Mouse (Mus musculus): ENCODE measurements around the gene Tcl1b4.
"Not testable (repeated sequence)": the region's sequence is repeated elsewhere in the genome, so short reads cannot be mapped to it uniquely, and the experiment has no call there.

Gene Tcl1b4

DNA sequence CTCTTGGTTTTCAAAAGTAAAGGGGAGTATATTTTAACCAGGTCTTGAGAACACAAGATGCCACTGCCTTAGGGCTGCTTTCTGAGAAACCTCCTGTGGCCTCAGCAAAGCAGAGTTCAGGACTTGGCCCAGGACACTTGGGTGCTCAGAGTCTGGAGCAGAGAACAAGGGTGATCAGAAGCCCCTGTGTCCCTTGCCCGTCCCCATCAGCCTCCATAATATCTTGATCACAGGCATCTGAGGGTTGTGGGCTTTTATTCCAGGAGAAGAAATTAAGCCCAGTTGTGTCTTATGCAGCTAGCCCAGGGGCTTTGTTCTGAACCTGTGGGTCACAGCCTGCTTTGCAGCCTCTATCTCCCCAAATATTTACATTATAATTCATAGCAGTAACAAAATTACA is at the start of gene Tcl1b4:
Gene Tcl1b4 (plus strand): TSS at position 301 of the 400 bp plus-strand sequence.
- DNase-seq (ENCODE audit: low read depth, low spot score), result not testable (repeated sequence)

GRCm38 (mm10) chr12:105155286-105155685 is 46.5 kb upstream of the Tcl1b4 start:
- not testable (repeated sequence) for DNase-seq (ENCODE audit: low read depth, low spot score)

DNA sequence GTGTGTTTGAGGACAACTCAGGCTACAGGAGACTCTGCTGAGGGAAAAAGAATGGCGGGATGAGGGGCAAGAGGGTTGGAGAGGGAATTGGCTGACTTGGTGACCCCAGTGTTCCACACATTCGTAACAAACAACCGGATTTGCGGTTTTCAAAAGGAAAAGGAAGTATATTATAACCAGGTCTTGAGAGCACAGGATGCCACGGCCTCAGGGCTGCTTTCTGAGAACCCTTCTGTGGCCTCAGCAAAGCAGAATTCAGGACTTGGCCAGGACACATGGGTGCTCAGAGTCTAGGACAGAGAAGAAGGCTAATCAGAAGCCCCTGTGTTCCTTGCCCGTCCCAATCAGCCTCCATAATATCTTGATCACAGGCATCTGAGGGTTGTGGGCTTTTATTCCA is 42.9 kb upstream of the Tcl1b4 start:
- no peak for DNase-seq (ENCODE audit: low read depth, low spot score)

- DNase-seq (ENCODE audit: low read depth, low spot score), result no peak
These were observed 42.4 kb upstream of the Tcl1b4 start, which contains the start of gene Tcl1b1 for GRCm38 (mm10) chr12:105159390-105159789. Gene Tcl1b1, plus strand, starts transcription at chr12:105159690.

GRCm38 (mm10) chr12:105166734-105167133 is 35.0 kb upstream of the Tcl1b4 start:
- no peak for DNase-seq (ENCODE audit: low read depth, low spot score)

- DNase-seq (ENCODE audit: low read depth, low spot score), result no peak
These were observed 28.4 kb upstream of the Tcl1b4 start for GRCm38 (mm10) chr12:105173366-105173765.

- DNase-seq (ENCODE audit: low read depth, low spot score), result not testable (repeated sequence)
These were observed 27.4 kb upstream of the Tcl1b4 start for GRCm38 (mm10) chr12:105174318-105174717.

GRCm38 (mm10) chr12:105176044-105176443 is 25.7 kb upstream of the Tcl1b4 start, which contains the start of gene Tcl1b5:
Gene Tcl1b5, plus strand, starts transcription at chr12:105176344.
- not testable (repeated sequence) for DNase-seq (ENCODE audit: low read depth, low spot score)

- DNase-seq (ENCODE audit: low read depth, low spot score), result not testable (repeated sequence)
These were observed 20.6 kb upstream of the Tcl1b4 start for GRCm38 (mm10) chr12:105181040-105181644.

DNA sequence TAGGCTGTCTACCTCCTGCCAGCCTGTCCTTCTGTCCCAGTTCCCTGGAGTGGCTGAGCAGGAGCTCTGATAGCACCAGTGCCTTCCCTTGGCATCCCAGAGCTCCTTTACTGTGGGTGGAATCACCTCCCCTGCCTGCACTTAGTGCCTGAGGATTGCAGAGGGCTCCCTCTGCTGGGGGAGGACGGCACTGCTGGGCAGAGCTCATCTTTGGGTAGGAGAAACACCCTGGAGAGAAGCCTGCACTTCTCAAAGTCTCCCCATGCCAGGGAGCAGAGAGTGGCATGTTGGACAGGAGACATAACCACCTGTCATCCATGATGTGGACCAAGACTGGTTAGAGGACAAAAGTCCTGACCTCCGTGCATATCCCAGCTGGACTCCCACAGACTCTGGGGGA is 12.8 kb upstream of the Tcl1b4 start:
- DNase-seq (ENCODE audit: low read depth, low spot score), result not testable (repeated sequence)

DNA sequence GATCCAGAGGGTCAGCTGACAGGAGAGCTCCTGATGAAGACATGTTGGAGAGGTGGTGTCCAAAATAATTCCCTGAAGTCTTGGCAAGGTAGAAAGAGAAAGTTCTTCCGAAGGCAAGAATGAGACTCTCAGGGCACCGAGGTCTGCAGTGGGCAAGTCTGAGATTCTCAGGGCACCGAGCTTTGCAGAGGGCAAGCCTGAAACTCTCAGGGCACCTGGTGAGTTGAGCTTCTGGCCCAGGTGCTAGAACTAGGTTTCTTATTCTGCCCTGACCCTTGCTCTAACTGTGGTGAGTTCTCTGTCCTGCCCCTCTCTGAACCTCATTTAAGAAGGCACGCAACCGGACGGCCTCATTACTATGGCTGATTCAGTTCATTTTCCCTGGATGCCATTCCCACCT is 11.0 kb upstream of the Tcl1b4 start, which contains the start of gene Tcl1b3:
Gene Tcl1b3 (plus strand): TSS at position 301 of the 400 bp plus-strand sequence.
- DNase-seq (ENCODE audit: low read depth, low spot score), result not testable (repeated sequence)

DNA sequence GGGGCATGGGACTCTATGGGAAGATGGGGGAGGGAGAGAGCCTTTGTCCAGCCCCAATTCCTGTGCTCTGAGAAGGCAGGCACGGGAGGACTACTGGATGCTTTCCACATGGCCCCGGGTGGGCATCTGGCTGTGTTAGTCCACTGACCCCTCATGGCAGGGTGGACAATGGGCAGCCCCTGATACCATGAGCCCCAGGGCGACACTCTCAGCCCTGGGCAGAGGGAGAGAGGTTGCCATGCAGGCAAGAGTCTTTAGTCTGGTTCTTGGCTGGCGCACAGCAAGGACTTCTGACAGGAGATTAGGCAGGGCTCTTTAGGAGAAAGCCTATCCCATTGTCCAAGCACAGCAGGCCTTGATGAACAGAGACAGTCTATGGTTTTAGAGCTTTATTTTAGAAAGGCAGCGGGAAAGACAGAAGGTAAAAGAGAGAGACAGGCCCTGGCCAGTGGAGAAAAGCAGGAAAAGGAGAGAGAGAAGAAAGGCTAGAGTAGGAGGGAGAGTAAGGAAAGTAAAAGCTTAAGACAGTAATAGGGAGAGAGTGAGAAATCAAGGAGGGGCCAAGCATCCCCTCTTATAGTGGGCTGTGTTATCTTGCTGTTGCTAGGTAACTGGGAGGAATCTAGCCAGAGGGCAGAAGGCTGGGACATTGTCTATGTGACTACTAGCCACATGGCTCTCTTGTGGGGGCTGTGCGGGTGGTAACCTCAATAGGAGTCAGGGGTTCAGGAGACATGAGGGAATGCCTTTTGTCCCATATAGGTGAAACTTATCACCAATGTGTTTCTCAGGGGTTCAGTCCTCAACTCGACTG is 1.9 kb upstream of the Tcl1b4 start:
- DNase-seq (ENCODE audit: low read depth, low spot score), result not testable (repeated sequence)

- DNase-seq (ENCODE audit: low read depth, low spot score), result no peak
These were observed 5.3 kb downstream of the Tcl1b4 start for GRCm38 (mm10) chr12:105207071-105207470.

DNA sequence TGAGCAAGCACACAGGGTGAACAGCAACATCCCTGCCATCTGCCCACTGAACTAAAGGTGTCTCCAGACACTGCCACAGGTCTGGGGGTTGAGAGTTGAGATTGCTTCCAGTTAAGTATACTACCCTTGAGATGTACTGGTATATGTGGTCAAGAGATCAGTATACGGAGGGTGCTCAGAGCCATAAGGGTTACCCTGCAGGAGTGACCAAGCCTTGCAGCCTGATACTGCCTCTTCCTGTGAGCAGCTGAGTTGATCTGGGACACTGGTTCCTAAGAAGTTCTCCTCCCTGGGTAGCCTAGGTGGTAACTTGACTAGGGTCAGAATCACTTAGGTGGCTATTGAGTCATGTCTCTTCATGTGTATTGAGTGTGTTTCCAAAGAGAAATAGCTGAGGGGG is 6.7 kb downstream of the Tcl1b4 start:
- no peak for DNase-seq (ENCODE audit: low read depth, low spot score)

- no peak for DNase-seq (ENCODE audit: low read depth, low spot score)
These were observed 7.5 kb downstream of the Tcl1b4 start for GRCm38 (mm10) chr12:105209231-105209630.

DNA sequence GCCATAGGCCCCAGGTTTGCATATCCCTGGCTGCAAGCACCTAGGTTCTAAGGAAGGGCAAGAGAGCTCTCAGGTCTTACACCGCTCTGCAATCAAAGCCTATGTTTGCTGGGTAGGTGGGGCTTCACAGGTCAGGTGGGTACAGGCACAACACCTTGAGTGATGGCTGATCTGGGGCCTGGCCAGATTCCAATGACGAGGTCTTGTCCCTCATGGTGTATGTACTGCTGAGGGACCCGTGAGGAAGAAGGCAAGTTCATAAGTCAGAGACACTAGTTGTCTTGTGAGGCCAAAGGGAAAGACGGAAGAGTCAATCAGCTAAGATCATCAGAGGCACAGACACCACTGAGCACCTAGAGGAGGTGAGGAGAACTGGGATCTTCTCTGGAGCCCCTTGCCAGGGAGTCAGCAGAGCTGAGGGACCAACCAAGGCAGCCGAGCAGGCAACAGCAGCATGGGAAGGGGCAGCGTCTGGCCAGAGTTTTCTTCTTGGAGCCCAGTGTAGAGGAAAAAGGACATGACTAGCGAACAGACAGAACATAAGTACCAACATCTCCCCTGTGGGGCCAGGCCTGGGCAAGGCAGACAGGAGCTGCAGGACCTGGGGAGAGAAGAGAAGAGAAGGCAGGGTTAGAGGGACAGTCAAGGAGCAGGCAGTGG is 15.5 kb downstream of the Tcl1b4 start:
- no peak for DNase-seq (ENCODE audit: low read depth, low spot score)

- DNase-seq (ENCODE audit: low read depth, low spot score), result no peak
These were observed 21.0 kb downstream of the Tcl1b4 start, which contains the start of gene Tcl1 for GRCm38 (mm10) chr12:105222601-105223319. Gene Tcl1, minus strand, starts transcription at chr12:105222793.

DNA sequence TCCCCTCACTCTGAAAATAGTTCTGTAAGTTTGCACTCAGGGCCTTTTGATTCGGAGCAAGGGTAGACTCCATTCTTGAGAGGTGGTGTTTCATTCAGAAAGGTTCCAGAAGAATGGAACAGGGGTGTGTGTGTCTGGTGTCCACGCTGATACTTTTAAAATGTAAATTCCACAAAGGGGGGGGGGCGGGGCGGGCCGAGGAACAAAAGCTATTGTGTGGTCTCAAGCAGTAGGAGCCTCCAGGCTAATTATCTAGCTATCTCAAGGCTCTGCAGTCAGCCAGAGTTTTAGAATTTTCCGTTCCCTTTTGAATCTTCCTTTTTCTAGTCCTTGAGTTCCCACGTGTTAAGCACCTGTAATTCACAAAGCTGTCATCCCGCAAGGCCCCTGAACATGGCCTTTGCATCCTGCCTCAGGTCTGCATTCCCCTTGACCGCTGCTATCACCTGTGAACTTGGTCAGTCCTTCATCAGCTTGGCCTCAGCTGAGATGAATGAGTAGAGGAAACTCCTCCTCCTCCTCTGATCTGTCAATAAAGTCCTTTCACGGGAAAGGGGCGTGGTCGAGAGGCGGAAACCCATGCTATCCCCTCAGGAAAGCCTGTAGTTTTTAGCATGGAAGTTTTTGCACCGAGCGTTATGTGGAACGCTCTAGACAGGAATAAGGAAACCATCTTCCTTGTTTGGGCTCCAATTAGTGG is 23.0 kb downstream of the Tcl1b4 start:
- DNase-seq (ENCODE audit: low read depth, low spot score), result no peak

DNA sequence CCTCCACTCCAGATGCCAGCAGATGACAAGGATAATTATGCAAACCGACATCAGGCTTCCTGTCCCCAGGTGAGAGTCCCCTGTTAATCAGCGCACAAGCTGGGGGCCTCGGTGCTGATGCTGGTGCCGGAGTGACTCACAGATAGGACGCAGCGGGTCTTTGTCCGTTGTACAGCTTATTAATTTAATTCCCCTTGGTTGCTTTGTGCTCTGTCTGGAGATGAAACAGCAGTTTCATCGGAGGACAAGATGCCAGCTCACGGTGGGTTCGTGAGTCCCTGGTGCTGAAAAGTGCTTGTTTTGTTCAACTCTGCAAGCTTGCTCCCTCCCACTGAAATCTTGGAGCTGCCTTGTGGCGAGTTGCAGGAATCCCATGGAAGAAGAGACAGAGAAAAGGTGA is 32.6 kb downstream of the Tcl1b4 start:
- no peak for DNase-seq (ENCODE audit: low read depth, low spot score)

- DNase-seq (ENCODE audit: low read depth, low spot score), result no peak
These were observed 33.3 kb downstream of the Tcl1b4 start for GRCm38 (mm10) chr12:105235091-105235490.

- DNase-seq (ENCODE audit: low read depth, low spot score), result no peak
These were observed 37.3 kb downstream of the Tcl1b4 start for GRCm38 (mm10) chr12:105239060-105239459.

Measured in retina, adult 2 months (tissue).